Mouse (Mus musculus): Measurements from ENCODE around the gene Ankfn1.

The Ankfn1 gene

GRCm38 (mm10) chr11:89579826-89580225 lies 197.6 kb downstream of the Ankfn1 start:
- DNase-seq (ENCODE audit: inconsistent ontology term), result peak; percentile 68

- DNase-seq (ENCODE audit: inconsistent ontology term), result no peak
Observed at GRCm38 (mm10) chr11:89579111-89579510, 198.3 kb downstream of the Ankfn1 start.

DNA sequence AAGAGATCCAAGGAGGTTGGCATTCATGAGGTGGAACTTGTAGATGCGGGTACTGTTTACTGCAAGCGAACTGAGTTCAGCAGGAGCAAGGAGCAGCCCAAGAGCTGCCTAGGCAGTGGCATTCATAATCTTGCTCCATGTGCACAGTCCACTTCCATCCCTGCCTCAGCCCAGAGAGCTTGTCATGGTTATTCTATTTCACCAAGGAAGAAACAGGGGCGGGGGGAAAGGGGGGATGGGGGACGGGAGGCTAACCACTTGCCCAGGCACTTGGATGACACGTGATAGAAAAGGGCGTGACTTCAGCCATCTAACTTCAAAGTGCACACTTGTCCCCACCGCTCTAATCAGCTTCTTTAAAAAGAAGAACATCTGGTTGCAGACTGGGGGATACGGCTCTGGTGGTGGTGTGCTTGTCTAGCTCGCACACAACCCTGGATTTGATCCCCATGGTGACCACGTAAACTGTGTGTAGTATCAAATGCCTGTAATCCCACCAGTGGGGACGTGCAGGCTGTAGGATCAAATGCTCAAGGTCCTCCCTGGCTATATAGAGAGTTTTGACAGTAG lies 203.1 kb downstream of the Ankfn1 start:
- DNase-seq (ENCODE audit: inconsistent ontology term), result no peak

GRCm38 (mm10) chr11:89569391-89570145 lies 207.9 kb downstream of the Ankfn1 start:
- no peak for DNase-seq (ENCODE audit: inconsistent ontology term)

GRCm38 (mm10) chr11:89568246-89568645 lies 209.2 kb downstream of the Ankfn1 start:
- DNase-seq (ENCODE audit: inconsistent ontology term), result no peak

DNA sequence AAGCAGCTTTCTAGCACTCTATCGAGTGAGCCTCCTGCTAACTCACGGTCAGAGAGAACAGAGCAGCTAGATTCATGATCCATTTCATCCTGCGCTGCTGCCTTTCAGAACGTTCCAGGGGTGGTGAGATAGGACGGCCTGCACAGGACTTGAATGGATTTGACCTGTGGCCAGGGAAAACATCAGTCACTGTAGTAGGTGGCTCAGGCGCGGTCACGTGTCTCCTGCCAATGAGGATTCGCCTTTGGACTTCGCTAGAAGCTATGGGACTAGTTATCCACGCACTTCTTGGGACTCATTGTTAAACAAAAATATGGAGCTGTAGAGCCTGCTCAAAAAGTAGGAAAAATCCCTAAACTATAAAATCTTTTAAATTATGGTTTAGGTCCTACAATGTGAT lies 226.0 kb downstream of the Ankfn1 start:
- DNase-seq (ENCODE audit: inconsistent ontology term), result no peak

GRCm38 (mm10) chr11:89550921-89551320 lies 226.5 kb downstream of the Ankfn1 start:
- no peak for DNase-seq (ENCODE audit: inconsistent ontology term)

GRCm38 (mm10) chr11:89548786-89549185 lies 228.7 kb downstream of the Ankfn1 start:
- no peak for DNase-seq (ENCODE audit: inconsistent ontology term)

GRCm38 (mm10) chr11:89546164-89546563 lies 231.3 kb downstream of the Ankfn1 start:
- peak; percentile 66 for DNase-seq (ENCODE audit: inconsistent ontology term)

DNA sequence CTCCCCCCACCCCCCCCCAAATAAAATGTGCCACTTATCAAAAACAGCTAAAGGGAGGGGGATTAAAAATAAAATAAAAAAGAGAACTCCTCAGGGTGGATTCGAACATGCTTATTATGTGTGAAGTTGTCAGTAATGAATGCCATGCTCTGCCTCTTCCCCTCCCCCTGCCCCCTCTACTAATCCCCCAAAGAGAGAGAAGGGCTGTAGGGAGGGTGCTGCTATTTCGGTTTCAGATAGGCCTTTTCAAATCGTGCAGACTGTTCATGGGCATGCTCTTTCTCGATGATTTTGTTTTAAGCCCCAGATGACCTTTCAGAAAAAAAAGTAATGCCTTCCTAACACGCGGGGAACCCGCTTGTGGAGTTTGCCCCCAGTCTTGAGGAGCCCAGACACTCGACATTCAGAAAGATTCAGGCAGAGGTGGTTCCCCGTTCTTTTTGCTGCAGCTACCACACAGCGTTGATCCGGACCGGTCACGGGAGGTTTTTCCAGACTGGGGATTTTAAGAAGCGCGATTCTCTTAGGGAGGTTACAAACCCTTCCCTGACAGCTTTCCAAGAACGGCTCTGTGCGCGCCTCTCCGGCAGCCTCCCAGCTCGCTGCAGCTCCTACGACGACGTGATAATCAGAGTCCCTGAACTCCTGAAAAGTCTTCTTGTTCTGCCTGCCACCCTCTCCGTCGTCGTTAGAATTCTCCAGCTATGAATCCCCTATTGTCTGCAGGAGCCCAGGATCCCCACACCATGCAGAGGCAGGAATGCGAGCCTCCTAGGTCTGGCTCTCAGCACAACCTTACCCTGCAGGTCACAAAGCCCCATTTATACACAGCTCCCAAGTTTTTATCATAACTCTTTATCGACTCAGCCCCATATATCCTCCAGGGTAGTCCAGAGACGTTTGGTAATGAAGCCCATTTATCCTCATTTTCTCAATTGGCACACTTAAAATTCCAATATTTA lies 232.3 kb downstream of the Ankfn1 start:
- DNase-seq (ENCODE audit: inconsistent ontology term), result peak; percentile 54

DNA sequence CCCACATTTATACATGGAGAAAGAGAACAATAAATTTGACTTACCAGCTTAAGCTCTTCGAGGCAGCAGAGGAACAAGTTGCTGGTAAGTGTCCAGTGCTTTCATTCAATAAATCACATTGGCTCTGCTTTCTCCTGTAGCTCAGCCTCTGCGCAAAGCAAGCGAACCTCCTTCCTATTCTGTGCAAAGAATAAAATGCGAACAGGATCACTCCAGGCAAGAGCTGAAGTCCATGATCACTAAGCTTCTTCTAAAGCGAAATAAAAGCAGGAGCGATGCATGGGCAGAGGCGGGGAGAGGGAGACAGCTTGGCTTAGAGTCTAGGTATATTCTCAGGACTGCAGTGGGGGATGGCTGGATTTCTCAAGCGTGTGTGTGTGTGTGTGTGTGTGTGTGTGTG lies 239.1 kb downstream of the Ankfn1 start:
- DNase-seq (ENCODE audit: inconsistent ontology term), result no peak

- DNase-seq (ENCODE audit: inconsistent ontology term), result no peak
Observed at GRCm38 (mm10) chr11:89527800-89528430, 249.5 kb downstream of the Ankfn1 start.

DNA sequence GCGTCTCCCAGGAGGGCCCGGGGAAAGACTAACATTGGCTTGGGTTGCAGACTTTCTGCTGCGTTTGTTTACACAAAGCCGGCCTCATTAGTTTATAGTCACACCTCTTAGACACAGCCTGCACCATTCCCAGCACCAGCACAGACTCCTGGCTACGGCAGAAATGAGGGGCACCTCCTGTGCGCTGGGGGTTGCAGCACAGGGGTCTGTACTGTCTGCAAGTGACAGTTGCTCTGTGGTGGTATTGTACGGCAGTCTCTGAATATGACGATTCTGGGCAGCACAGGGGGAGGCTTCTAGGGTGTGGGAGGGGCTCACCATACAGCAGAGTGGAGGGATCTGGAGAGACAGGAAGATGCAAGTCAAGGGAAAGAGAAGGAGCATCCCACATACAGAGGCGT lies 262.0 kb downstream of the Ankfn1 start:
- no peak for DNase-seq (ENCODE audit: inconsistent ontology term)

DNA sequence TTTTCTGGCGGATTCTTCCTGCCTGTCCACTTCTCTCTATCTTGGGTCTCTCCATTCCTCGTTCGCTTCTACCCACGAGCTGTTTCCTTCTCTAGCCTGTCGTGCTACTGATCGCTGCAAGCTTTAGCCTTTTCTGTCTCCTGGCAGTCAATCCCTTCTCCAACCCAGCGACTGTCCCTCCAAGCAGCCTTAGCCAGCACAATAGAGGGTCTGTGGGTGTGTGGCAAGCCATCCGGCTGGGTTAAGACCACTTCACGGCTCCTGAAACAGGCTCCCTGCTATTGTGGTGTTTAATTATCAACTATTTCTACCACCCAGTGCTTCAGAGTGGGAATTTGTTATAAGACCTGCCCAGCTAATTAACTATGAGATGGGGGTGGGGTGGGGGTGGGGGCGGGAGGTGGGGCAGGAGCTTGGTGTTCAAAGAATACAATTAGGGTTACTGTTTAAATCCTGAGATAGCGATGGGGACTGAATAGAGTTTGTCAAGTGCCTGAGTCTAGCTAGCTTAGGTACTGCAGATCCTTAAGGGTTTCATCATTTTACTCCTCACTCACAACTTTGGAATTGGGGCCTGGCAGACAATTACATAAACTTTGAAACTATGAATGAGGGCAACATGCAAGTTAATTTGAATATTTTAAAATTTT lies 268.7 kb downstream of the Ankfn1 start:
- no peak for DNase-seq (ENCODE audit: inconsistent ontology term)

- no peak for DNase-seq (ENCODE audit: inconsistent ontology term)
Observed at GRCm38 (mm10) chr11:89506595-89507245, 270.7 kb downstream of the Ankfn1 start.

GRCm38 (mm10) chr11:89505046-89505445 lies 272.4 kb downstream of the Ankfn1 start:
- no peak for DNase-seq (ENCODE audit: inconsistent ontology term)

- DNase-seq (ENCODE audit: inconsistent ontology term), result peak; percentile 12
Observed at GRCm38 (mm10) chr11:89501796-89502195, 275.7 kb downstream of the Ankfn1 start.

DNA sequence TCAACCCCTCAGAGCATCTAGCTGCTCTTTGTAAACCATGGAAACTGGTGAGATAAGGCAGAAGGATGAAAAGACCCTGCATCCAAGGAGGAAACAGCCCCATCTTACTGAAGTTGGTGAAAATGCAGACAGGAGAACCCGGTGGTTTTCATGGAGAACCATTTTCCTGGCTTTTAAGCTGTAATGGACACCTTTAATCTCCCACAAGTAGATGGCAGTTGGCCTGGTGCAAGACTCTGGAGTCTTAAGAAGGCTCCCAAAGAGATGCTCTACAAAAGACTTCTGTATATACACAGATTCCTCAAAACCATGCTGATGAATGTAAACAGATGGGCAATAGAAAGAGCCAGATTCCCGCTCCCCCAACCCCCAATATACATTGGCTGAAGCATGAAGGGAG lies 276.5 kb downstream of the Ankfn1 start:
- DNase-seq (ENCODE audit: inconsistent ontology term), result no peak

GRCm38 (mm10) chr11:89481084-89481483 lies 296.4 kb downstream of the Ankfn1 start:
- no peak for DNase-seq (ENCODE audit: inconsistent ontology term)

DNA sequence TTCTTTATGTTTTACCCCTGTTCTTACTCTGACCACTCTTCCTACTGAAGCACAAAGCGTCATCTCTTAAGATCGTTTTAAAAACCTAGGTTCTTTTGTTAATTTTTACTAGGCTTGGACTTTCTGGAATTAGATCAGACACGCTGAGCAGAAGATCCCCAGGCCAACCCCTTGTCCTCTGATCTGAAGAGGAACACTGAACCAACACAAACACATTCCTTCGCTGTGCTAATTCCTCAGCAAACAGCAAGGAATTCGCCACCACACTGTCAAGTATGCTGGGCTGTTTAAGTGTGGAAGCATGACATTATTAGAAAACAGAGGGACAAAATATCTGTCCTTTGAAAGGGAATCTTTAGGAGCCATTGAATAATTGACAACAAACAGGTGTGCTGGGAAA lies 300.5 kb downstream of the Ankfn1 start:
- DNase-seq (ENCODE audit: inconsistent ontology term), result peak; percentile 7

GRCm38 (mm10) chr11:89476047-89476446 lies 301.4 kb downstream of the Ankfn1 start:
- DNase-seq (ENCODE audit: inconsistent ontology term), result no peak

Measured in Muller cell, postnatal 12 days (primary cell).